Mouse (Mus musculus): ENCODE results near the gene Rere. TPM values are rescaled to one million over a fixed set of nuclear protein-coding genes. Genes with fewer than 3 reads are reported as not detected.

Gene Rere
- 9.8 and 13.6 TPM in 2 replicates for polyA plus RNA-seq (2015; fragmentation: Nextera tagmentation; extraction: Ambion mirVana)

DNA sequence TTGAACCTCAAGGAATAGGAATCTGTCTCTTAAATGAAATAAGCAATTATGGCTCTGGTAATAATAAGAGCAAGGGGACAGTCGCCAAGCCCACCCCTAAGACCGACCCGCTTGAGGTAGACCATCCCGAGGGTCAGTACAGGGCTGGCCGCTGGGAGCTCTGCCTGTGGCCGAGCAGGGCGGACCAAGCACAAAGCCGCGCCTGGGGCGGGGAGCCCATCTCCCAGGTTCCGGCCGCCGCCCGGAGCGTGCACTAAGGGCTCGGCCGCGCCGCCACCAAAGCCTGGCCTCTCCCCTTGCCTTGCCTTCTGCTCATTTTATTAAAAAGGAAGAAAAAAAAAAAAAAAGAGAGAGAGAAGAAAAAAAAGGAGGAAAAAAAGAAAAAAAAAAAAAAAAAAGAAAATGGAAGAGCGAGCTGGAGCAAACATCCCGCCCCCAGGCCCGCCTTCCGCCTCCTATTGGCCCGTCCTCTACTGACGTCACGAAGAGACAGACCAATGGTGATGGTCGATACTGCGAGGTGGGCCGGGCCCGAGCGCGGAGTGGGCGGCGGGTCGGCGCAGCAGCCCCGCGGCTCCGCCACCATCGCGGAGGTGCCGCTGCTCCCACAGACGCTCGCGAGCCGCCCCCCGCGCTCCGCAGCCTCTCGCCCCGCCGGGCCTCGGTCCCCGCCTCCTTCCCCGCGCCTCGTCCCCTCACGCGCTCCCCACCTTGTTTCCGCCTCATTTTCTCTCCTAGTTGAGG is at the start of gene Rere:
Gene Rere, plus strand, starts transcription at position 629 of the 744 bp plus-strand sequence.
- DNase-seq (ENCODE audit: low spot score), result peak; percentile 97

- DNase-seq (ENCODE audit: low spot score), result no peak
Observed at GRCm38 (mm10) chr4:150231871-150232270, 49.6 kb upstream of the Rere start.

GRCm38 (mm10) chr4:150234599-150235327 is 46.7 kb upstream of the Rere start:
- no peak for DNase-seq (ENCODE audit: low spot score)

- DNase-seq (ENCODE audit: low spot score), result no peak
Observed at GRCm38 (mm10) chr4:150235585-150235984, 45.9 kb upstream of the Rere start.

DNA sequence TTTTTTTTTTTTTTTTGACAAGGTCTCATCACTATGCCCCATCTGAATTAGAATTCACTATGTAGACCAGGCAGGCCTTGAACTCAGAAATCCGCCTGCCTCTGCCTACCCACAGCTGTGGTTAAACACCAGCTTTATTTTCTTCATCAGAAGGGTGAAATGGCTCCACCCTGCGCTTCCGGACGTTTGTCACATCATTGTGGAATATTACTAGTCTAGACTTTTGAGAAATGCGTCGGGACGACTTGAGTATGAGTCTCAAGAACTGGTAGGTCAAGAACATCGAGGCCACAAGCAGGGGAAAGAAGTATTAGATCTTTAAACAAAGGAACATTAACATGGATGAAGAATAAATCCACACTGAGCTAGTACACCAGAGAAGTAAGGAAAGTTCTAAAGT is 45.4 kb upstream of the Rere start:
- no peak for DNase-seq (ENCODE audit: low spot score)

GRCm38 (mm10) chr4:150236521-150237481 is 44.6 kb upstream of the Rere start, which contains the start of gene Eno1:
Eno1 (plus strand) TSS chr4:150236721.
- peak; percentile 95 for DNase-seq (ENCODE audit: low spot score)

GRCm38 (mm10) chr4:150237636-150238361 is 43.6 kb upstream of the Rere start:
- DNase-seq (ENCODE audit: low spot score), result peak; percentile 39

DNA sequence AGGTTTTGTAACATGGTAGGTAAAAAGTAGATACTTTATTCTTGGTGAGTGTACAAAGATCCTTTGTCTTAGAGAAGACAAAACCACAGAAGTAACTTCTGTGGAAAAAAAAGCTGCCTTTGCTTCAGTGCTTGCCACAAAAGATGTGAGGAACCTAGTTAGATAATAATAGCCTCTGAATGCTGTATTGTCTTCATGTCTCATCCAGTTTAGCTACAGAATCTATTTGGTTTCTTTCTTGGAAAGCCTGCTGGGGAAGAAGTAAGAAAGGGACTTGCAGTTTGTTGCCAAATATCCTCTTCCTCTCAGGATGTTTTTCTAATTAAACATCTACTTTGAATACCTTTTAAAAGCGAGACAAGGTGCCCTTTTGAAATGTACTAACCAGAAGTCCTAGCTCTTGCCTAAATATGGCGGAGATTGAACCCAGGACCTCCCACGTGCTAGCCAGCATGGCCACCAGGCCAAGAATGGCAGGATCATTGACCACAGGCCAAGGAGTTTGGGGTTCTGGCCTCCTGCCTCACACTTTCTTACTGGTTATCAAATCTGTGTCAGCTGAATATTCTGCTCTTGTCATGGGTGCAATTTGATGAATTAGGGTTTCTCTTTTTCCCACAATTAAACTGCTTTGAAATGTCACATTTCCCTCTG is 42.9 kb upstream of the Rere start:
- DNase-seq (ENCODE audit: low spot score), result no peak

GRCm38 (mm10) chr4:150239087-150239480 is 42.4 kb upstream of the Rere start:
- no peak for DNase-seq (ENCODE audit: low spot score)

DNA sequence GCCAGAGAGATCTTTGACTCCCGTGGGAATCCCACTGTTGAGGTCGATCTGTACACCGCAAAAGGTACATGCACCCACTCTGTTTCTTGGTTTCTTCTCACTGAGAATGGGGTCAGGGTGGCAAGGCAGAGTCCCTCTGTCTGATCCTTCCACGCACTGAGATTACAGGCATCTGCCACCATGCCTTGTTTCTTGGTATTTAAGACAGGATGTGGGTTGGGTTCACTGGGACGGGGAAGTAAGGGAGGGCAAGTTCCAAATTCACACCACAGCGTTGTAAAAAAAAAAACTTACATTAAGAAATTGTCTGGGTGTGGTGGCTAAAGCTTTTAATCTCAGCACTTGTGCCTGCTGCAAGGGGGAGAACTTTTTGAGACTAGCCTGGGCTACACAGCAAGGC is 41.9 kb upstream of the Rere start:
- DNase-seq (ENCODE audit: low spot score), result peak; percentile 62

DNA sequence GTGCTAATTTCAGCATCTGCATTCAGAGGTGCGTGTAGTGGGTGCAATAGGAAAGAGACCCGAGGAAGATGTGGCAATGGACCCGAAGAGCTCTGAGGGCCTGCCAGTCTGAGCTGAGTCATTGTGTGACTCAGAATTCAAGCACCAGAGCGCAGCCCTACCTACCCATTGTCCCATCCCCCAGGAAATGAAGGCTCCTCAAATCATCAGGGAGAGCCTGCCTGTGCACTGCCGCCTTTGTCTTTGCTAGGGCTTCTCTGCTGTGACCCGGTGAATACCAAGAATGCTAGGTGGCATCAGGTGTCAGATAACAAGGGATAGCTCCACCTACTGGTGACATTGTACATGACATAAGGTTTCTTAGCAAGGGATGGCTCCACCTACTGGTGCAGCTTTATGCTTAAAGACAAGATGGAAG is 41.5 kb upstream of the Rere start:
- peak; percentile 93 for DNase-seq (ENCODE audit: low spot score)

DNA sequence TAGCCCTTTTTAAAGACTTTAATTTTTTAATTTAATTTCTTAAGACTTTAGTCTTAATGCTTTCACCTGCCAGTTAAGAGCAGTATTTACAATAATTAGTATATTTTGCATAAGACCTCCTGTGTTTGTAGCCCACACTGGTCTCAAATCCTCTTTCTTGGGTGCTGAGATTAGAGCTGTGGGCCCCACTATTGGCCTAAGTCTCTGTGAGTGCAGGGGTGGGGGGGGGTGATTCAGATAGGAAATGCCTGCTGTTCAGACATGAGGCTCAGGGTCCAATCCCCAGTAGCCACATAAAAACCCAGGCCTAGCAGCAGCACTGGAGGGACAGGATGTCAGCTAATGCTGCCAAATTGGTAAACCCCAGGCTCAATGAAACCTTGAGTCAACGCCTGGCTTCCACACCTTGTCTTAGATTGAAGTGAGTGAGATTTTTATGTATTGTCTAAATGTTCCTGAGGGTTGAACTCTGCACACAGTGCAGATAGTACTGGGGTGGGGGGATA is 41.0 kb upstream of the Rere start:
- no peak for DNase-seq (ENCODE audit: low spot score)

DNA sequence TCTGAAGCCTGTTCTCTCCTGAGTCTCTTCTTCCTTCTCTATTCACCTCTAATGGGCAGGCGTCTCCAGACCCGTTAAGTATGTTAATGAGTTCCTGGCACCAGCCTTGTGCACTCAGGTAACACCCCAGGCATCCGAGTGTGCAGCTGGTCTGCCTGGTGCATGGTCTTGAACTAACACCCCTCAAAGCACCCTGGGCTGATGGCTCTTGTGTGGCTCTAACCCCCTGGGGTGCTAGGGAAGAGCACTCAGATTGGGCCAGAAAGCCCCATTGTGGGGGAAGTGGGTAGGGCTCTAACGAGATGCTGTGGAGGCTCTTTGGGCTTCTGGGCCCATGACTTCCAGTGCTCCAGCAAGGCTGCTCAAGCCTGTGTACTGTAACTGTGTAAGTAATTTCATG is 39.7 kb upstream of the Rere start:
- DNase-seq (ENCODE audit: low spot score), result no peak

DNA sequence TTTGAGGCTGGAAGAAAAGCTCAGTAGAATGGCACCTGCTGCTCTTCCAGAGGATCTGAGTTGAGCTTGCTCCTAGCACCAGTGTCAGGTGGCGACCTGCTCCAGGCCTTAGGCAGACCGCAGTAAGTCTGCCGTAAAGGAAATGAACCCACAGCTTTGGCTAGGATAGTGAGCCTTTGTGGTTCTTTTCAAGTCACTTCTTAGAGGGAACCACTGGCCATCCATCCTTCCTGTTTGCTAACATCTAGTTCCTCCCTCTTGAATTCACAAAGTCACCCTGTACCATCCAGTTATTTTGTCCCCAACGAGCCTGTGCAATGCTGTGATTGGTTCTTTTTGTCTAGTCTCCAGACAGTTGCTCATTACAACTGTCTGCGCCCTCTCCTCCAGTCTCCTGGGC is 38.7 kb upstream of the Rere start:
- DNase-seq (ENCODE audit: low spot score), result no peak

DNA sequence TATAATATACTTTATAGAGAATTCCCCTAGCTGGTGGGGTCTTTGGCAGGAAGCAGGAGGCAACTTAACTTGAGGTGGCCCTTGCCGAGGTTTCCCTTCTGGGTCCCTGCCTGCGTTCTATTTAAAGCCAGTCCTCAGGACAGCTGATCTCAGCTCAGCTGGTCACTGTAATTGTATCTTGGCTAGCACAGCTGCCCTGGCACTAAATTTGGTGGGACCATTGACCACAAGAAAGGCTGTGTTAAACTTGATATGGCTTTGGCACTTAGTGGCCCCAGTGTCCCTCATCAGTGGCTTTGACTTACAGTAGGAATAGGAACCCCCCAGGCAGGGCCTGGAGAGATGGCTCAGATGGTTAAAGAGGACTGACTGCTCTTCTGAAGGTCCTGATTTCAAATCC is 35.6 kb upstream of the Rere start:
- no peak for DNase-seq (ENCODE audit: low spot score)

GRCm38 (mm10) chr4:150248009-150248408 is 33.4 kb upstream of the Rere start:
- peak; percentile 76 for DNase-seq (ENCODE audit: low spot score)

GRCm38 (mm10) chr4:150248917-150249316 is 32.5 kb upstream of the Rere start:
- no peak for DNase-seq (ENCODE audit: low spot score)

- DNase-seq (ENCODE audit: low spot score), result no peak
Observed at GRCm38 (mm10) chr4:150249731-150250270, 31.6 kb upstream of the Rere start.

GRCm38 (mm10) chr4:150250549-150251422 is 30.7 kb upstream of the Rere start:
- no peak for DNase-seq (ENCODE audit: low spot score)

All from thymus, postnatal 0 days (tissue).